Mouse (Mus musculus): Measurements from ENCODE around the gene Hist1h4c.
A peak's percentile ranks its signal among the peaks of the same experiment; 100 is the strongest.
"Not testable (repeated sequence)": the region's sequence is repeated elsewhere in the genome, so short reads cannot be mapped to it uniquely, and the experiment has no call there.

Gene Hist1h4c

DNA sequence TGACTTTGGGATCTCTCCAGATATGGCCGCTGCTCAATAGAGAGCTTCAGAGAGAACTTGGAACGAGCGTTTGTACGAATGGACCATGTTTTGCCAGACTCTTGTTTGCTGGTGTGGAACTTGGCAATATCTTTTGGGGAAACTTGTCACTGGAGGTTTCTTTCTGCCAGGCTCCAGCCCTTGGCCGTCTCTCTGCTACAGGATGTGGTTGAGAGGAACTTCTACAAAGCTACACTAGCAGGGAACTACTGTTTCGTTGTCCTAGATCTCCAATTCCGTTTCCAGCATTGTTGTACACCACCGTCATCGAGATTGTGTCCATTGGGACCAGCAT, 30.9 kb upstream of the Hist1h4c start:
- DNase-seq (ENCODE audit: low spot score in 2 of 2) = no peak

- no peak for DNase-seq (ENCODE audit: low spot score in 2 of 2)
Measured at GRCm38 (mm10) chr13:23728472-23729191, 30.4 kb upstream of the Hist1h4c start.

- DNase-seq (ENCODE audit: low spot score in 2 of 2) = no peak
Measured at GRCm38 (mm10) chr13:23725213-23725612, 27.0 kb upstream of the Hist1h4c start.

- no peak for DNase-seq (ENCODE audit: low spot score in 2 of 2)
Measured at GRCm38 (mm10) chr13:23724239-23724638, 26.0 kb upstream of the Hist1h4c start.

- DNase-seq (ENCODE audit: low spot score in 2 of 2) = not testable (repeated sequence)
Measured at GRCm38 (mm10) chr13:23717593-23718245, 19.5 kb upstream of the Hist1h4c start.

DNA sequence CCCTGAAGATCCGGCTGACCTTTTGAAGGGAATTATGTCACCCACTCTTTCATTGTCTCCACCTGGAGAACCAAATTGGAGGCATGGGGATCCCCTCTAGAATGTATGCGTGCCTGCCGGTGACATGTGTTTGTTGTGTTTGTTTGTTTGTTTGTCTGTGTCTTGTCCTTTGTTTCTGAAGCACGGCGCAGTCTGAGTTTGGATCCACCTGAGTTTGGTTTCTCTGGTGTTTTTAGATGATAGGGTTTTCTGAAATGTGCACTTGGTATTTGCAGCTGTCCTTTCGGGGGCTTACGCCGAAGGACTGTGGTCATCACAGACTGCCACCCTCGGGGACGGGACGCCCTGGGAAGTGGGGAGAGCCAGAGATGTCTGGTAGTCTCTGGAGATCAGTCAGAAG, 18.9 kb upstream of the Hist1h4c start:
- DNase-seq (ENCODE audit: low spot score in 2 of 2) = no peak

- no peak for DNase-seq (ENCODE audit: low spot score in 2 of 2)
Measured at GRCm38 (mm10) chr13:23716261-23717042, 18.2 kb upstream of the Hist1h4c start.

GRCm38 (mm10) chr13:23710374-23711089, 12.3 kb upstream of the Hist1h4c start, which contains the start of gene Hfe:
TSS of gene Hfe (minus strand) at chr13:23710854.
- no peak for DNase-seq (ENCODE audit: low spot score in 2 of 2)

DNA sequence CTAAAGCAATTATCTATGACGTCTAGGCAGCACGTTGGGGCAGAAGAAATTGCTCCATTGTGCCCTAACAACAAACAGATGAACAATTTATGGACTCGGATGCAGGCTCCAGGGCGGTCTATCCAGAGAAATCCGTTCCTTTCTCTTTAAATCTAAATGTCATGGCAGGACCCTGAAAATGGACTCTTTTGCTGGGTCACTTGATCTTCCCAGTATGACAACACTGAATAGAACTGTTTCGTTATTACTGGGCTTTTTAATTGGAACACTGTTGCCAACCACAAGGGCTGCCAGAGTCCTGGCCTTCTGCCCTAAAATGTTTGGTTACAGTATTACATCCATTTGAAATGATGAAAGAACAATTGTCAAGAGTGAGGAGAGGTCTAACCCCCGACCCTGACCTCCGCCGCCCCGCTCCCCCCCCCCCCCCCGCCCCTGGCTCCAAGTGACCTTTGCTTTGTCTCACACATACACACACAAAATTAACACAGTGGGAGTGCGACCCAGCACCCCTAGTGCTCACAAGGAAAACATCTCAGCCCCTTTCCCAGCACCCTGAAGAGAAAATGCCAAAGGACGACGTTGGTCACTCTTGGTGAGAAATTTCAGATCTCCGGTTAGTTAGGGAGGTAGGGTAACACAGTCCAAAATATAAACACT, 11.6 kb upstream of the Hist1h4c start:
- DNase-seq (ENCODE audit: low spot score in 2 of 2) = no peak

GRCm38 (mm10) chr13:23708654-23709053, 10.4 kb upstream of the Hist1h4c start:
- DNase-seq (ENCODE audit: low spot score in 2 of 2) = no peak

DNA sequence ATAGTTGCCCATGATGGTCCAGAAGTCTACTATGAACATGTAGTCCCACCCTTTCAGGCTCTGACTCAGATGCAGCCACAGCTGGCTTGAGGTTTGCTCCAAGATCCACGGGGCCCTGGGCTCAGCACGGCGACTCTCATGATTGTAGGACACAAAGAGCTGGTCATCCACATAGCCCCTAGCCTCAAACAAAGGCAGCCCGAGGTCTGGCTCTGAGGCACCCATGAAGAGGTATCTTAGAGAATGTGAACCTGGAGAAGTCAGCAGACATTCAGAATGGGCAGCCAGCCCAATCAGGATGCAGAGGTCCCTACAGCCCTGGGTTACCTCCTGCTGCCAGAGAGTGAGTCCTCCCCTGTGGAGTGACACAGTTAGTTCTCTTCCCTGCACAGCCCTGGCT, 9.8 kb upstream of the Hist1h4c start:
- DNase-seq (ENCODE audit: low spot score in 2 of 2) = no peak

GRCm38 (mm10) chr13:23706771-23707170, 8.5 kb upstream of the Hist1h4c start:
- no peak for DNase-seq (ENCODE audit: low spot score in 2 of 2)

DNA sequence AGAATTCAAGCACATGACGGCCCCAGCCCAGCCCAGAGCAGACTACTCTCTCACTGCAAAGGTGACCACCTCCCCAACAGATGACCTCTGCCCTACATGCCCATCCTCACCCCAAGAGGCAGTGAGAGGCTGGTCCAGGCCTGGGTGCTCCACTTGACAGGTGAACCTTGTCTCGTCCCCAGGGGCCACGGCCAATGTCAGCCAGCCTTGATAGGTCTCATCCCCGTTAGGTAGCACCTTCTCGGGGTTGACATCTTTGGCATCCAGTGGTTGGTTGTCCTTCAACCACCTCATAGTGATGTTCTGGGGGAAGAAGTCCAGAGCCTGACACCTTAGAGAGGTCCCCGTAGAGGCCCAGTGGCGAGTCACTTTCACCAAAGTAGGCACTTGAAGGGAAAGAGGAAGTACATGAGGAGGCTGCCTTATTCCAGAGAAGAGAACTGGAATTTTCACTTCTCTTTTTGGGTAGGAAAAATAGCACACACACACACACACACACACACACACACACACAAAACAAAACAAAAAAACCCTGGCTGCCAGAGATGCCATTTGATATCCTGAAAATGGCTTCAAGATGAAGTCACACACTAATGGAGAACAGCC, 7.6 kb upstream of the Hist1h4c start:
- DNase-seq (ENCODE audit: low spot score in 2 of 2) = no peak

DNA sequence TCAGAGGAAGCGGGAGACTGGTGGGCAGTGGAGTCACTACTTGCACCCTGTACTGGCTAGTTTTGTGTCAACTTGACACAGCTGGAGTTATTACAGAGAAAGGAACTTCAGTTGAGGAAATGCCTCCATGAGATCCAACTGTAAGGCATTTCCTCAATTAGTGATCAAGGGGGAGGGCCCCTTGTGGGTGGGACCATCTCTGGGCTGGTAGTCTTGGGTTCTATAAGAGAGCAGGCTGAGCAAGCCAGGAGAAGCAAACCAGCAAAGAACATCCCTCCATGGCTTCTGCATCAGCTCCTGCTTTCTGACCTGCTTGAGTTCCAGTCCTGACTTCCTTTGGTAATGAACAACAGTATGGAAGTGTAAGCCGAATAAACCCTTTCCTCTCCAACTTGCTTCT, 4.5 kb upstream of the Hist1h4c start:
- DNase-seq (ENCODE audit: low spot score in 2 of 2) = not testable (repeated sequence)

DNA sequence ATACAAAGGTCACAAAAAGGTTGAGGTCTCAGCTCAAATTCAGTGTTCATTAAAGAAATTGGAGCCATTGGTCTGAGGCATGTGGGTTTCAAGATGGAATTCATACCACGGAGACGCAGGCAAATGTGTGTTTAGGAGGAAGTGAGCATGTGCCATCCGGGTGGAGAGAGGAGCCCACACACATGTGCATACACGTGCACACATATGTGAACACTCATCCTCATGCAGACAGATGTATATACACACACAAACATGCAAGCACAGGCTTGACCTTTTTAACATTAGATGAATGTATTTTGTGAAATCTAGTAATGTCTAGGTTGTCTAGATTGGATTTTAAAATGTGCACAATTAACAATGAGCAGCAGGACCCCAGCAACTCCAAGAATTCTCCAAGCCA, 4.0 kb upstream of the Hist1h4c start:
- DNase-seq (ENCODE audit: low spot score in 2 of 2) = no peak

GRCm38 (mm10) chr13:23700786-23701520, 2.7 kb upstream of the Hist1h4c start:
- peak in 1 of 2 experiments; percentile 89 for DNase-seq (ENCODE audit: low spot score in 2 of 2)

DNA sequence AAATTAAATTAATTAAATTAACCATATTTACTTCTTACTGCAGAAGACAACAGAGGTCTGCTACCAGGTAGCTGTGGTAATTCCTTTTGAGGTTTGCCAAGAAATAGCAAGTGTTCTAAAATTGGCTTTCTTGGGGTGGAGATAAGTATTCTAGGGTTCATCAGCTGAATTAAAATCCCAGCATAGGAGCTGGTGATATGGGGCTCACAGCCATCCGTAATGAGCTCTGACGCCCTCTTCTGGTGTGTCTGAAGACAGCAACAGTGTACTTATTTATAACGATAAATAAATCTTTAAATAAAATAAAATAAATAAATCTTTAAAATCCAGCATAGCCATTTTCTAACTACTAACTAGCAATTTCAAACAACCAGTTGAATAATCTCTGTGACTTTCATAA, 1.5 kb upstream of the Hist1h4c start:
- no peak for DNase-seq (ENCODE audit: low spot score in 2 of 2)

GRCm38 (mm10) chr13:23698996-23699395, 742 bp upstream of the Hist1h4c start:
- no peak for DNase-seq (ENCODE audit: low spot score in 2 of 2)

GRCm38 (mm10) chr13:23697491-23698299, 559 bp downstream of the Hist1h4c start:
- peak in 1 of 2 experiments; percentile 51 for DNase-seq (ENCODE audit: low spot score in 2 of 2)
